17 mouse cellular contexts compared by ENCODE assay signal in the genomic region with DNA sequence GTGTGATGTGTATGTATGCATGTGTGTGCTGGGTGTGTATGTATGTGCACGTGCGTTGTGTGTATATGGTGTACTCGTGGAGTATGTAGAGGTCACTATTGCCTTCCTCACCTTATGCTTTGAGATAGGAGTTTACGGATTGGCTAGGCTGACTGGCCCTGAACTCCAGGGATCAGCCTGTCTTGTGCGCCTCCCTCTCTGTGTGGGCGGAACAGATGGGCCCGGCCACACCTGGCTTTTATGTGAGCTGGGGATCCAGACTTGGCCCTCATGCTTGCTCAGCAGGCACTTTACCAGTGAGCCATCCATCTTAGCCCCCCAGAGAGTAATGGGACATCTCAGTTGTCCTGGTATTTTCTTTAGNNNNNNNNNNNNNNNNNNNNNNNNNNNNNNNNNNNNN. TPM values are rescaled to one million over a fixed set of nuclear protein-coding genes. Genes with fewer than 3 reads are reported as not detected.
DNase-seq lines count a peak whose midpoint lies in the region; ATAC-seq and TF ChIP-seq lines count a peak whose summit lies in the region.
"Had no signal": no experiment of that assay in that cellular context is flagged by ENCODE, and none has a peak within 500 bp of the region (broad histone marks: within the 10 kb centered on the region; RNA-seq: fewer than 3 reads in every experiment).

No protein-coding gene starts in this region.

- no peak overlapping the region for H3K9ac ChIP-seq in forebrain, embryonic 14.5 days (ENCODE audit: low read length)
- H3K9ac ChIP-seq in forebrain, embryonic 11.5 days (ENCODE audit: low read length) = no peak overlapping the region
- H3K9ac ChIP-seq in liver, embryonic 13.5 days = no peak overlapping the region
- no peak overlapping the region for H3K9ac ChIP-seq in embryonic facial prominence, embryonic 12.5 days
- no peak overlapping the region; the same call in 1 of the 2 replicates for H3K9ac ChIP-seq in liver, postnatal 0 days (replicated peaks)
- H3K9ac ChIP-seq in kidney, embryonic 14.5 days (ENCODE audit: low read depth, low read length) = no peak overlapping the region
- H3K9ac ChIP-seq: forebrain, embryonic 15.5 days; heart, embryonic 13.5 days had no signal

- H3K4me2 ChIP-seq in forebrain, embryonic 14.5 days (ENCODE audit: low read length) = no peak overlapping the region
- H3K4me2 ChIP-seq in forebrain, embryonic 11.5 days (ENCODE audit: low read depth, low read length, severe bottlenecking) = no peak overlapping the region
- no peak overlapping the region for H3K4me2 ChIP-seq in liver, embryonic 13.5 days
- H3K4me2 ChIP-seq in embryonic facial prominence, embryonic 12.5 days (replicated peaks) = no peak overlapping the region
- H3K4me2 ChIP-seq in liver, postnatal 0 days (ENCODE audit: low read depth, low read length) = no peak overlapping the region
- no peak overlapping the region for H3K4me2 ChIP-seq in kidney, embryonic 14.5 days (replicated peaks; ENCODE audit: low read depth, low read length)
- H3K4me2 ChIP-seq: forebrain, embryonic 15.5 days; heart, embryonic 13.5 days had no signal

- H3K27me3 ChIP-seq in forebrain, embryonic 14.5 days (replicated peaks; ENCODE audit: control insufficient read depth, insufficient read depth, low read length) = no peaks in the 10 kb centered on the region
- H3K27me3 ChIP-seq in forebrain, embryonic 11.5 days (ENCODE audit: control insufficient read depth, insufficient read depth, low read length) = no peaks in the 10 kb centered on the region
- no peaks in the 10 kb centered on the region for H3K27me3 ChIP-seq in liver, embryonic 13.5 days
- no peaks in the 10 kb centered on the region for H3K27me3 ChIP-seq in embryonic facial prominence, embryonic 12.5 days
- H3K27me3 ChIP-seq in liver, postnatal 0 days (ENCODE audit: insufficient read depth, low read length) = no peaks in the 10 kb centered on the region
- H3K27me3 ChIP-seq in kidney, embryonic 14.5 days (ENCODE audit: control insufficient read depth, insufficient read depth, low read length) = no peaks in the 10 kb centered on the region
- H3K27me3 ChIP-seq: forebrain, embryonic 15.5 days had no signal

- TF ChIP-seq CTCF in liver, postnatal 0 days (IDR thresholded peaks at IDR 0.05; ENCODE audit: low read depth) = no peak

- H3K36me3 ChIP-seq in forebrain, embryonic 14.5 days (ENCODE audit: control insufficient read depth, insufficient read depth, low read length) = 0 out of 2 replicates have a peak, but pooled peaks cover 3% of the 10 kb centered on the region
- H3K36me3 ChIP-seq in forebrain, embryonic 11.5 days (ENCODE audit: control insufficient read depth, insufficient read depth, low read length) = no peaks in the 10 kb centered on the region
- no peaks in the 10 kb centered on the region for H3K36me3 ChIP-seq in liver, embryonic 13.5 days
- H3K36me3 ChIP-seq in embryonic facial prominence, embryonic 12.5 days = no peaks in the 10 kb centered on the region
- H3K36me3 ChIP-seq in liver, postnatal 0 days (replicated peaks; ENCODE audit: insufficient read depth, low read length) = no peaks in the 10 kb centered on the region; the same call in 1 of the 2 replicates
- H3K36me3 ChIP-seq in kidney, embryonic 14.5 days (ENCODE audit: control insufficient read depth, insufficient read depth, low read length) = no peaks in the 10 kb centered on the region; the same call in 1 of the 2 replicates
- H3K36me3 ChIP-seq: forebrain, embryonic 15.5 days; heart, embryonic 13.5 days had no signal

- H3K4me3 ChIP-seq in forebrain, embryonic 14.5 days (ENCODE audit: low read depth, low read length) = no peak overlapping the region
- H3K4me3 ChIP-seq in forebrain, embryonic 11.5 days (ENCODE audit: low read depth, low read length) = no peak overlapping the region
- H3K4me3 ChIP-seq in liver, embryonic 13.5 days (replicated peaks) = no peak overlapping the region
- H3K4me3 ChIP-seq in embryonic facial prominence, embryonic 12.5 days = no peak overlapping the region
- no peak overlapping the region for H3K4me3 ChIP-seq in liver, postnatal 0 days (ENCODE audit: low read depth, low read length)
- H3K4me3 ChIP-seq in kidney, embryonic 14.5 days (ENCODE audit: low read length) = no peak overlapping the region
- H3K4me3 ChIP-seq: forebrain, embryonic 15.5 days; heart, embryonic 13.5 days had no signal

- no peak for DNase-seq in forebrain, embryonic 14.5 days (ENCODE audit: low spot score)
- DNase-seq in forebrain, embryonic 11.5 days (ENCODE audit: low spot score) = no peak
- no peak for DNase-seq in liver, embryonic 13.5 days
- DNase-seq in liver = no peak
- DNase-seq in liver, postnatal 0 days = no peak
- DNase-seq: adrenal gland, postnatal 10 days; cerebellum, adult 11 months; cerebellum, adult 8-10 months; cerebellum, postnatal 14 days; embryo, embryonic 11 days; gastrocnemius, postnatal 36 days; heart, adult 11 months; heart, postnatal 36 days had no signal

- H3K4me1 ChIP-seq in forebrain, embryonic 14.5 days (ENCODE audit: control insufficient read depth, insufficient read depth, low read length) = peaks cover 1% of the 10 kb centered on the region
- H3K4me1 ChIP-seq in forebrain, embryonic 11.5 days (replicated peaks; ENCODE audit: control insufficient read depth, insufficient read depth, low read length) = peaks cover 6% of the 10 kb centered on the region; the same call in 1 of the 2 replicates
- peaks cover 56% of the 10 kb centered on the region for H3K4me1 ChIP-seq in liver, embryonic 13.5 days (replicated peaks)
- H3K4me1 ChIP-seq in embryonic facial prominence, embryonic 12.5 days = peaks cover 14% of the 10 kb centered on the region; the same call in 1 of the 2 replicates
- H3K4me1 ChIP-seq in liver, postnatal 0 days (ENCODE audit: insufficient read depth) = peaks cover 16% of the 10 kb centered on the region
- peaks cover 17% of the 10 kb centered on the region; the same call in 1 of the 2 replicates for H3K4me1 ChIP-seq in kidney, embryonic 14.5 days (ENCODE audit: control insufficient read depth, insufficient read depth, low read length)

- no peak overlapping the region for H3K27ac ChIP-seq in forebrain, embryonic 14.5 days (ENCODE audit: low read depth, low read length)
- no peak overlapping the region for H3K27ac ChIP-seq in forebrain, embryonic 11.5 days (ENCODE audit: low read depth, low read length)
- H3K27ac ChIP-seq in liver, embryonic 13.5 days = no peak overlapping the region
- no peak overlapping the region for H3K27ac ChIP-seq in embryonic facial prominence, embryonic 12.5 days
- 0 out of 2 replicates have a peak overlapping the region, but pooled peaks have one; percentile 8 for H3K27ac ChIP-seq in liver, postnatal 0 days (ENCODE audit: low read depth)
- H3K27ac ChIP-seq in kidney, embryonic 14.5 days (ENCODE audit: low read depth, low read length) = no peak overlapping the region
- H3K27ac ChIP-seq: forebrain, embryonic 15.5 days; heart, embryonic 13.5 days had no signal

- ATAC-seq in forebrain, embryonic 14.5 days = peak; percentile 25; the same call in 1 of the 2 replicates
- ATAC-seq in forebrain, embryonic 11.5 days (replicated peaks; ENCODE audit: low FRiP score) = no peak
- ATAC-seq in liver, embryonic 13.5 days (ENCODE audit: low read depth) = peak; percentile 30; the same call in 1 of the 2 replicates
- ATAC-seq in embryonic facial prominence, embryonic 12.5 days (ENCODE audit: insufficient number of reproducible peaks, insufficient read depth, low FRiP score, low TSS enrichment) = 0 out of 2 replicates have a peak, but pooled peaks have one; percentile 2
- no peak for ATAC-seq in liver, postnatal 0 days
- ATAC-seq in kidney, embryonic 14.5 days (ENCODE audit: low FRiP score, low TSS enrichment) = no peak
- ATAC-seq: forebrain, embryonic 15.5 days had no signal

- TF ChIP-seq EP300 in liver, postnatal 0 days (IDR thresholded peaks at IDR 0.05; ENCODE audit: low read depth) = no peak

- 97% methylated on average over 7 of the region's 7 CpGs for WGBS in forebrain, embryonic 14.5 days
- WGBS in forebrain, embryonic 11.5 days = 93% methylated on average over 7 of the region's 7 CpGs
- WGBS in liver, embryonic 13.5 days (ENCODE audit: insufficient replicate concordance) = 77% methylated on average over 7 of the region's 7 CpGs
- WGBS in embryonic facial prominence, embryonic 12.5 days = 92% methylated on average over 7 of the region's 7 CpGs
- 70% methylated on average over 7 of the region's 7 CpGs for WGBS in liver, postnatal 0 days (ENCODE audit: insufficient replicate concordance)
- WGBS in kidney, embryonic 14.5 days = 83% methylated on average over 7 of the region's 7 CpGs

- no peaks in the 10 kb centered on the region for H3K9me3 ChIP-seq in forebrain, embryonic 14.5 days (replicated peaks; ENCODE audit: control insufficient read depth, low read length)
- H3K9me3 ChIP-seq in forebrain, embryonic 11.5 days (ENCODE audit: control insufficient read depth, low read length) = no peaks in the 10 kb centered on the region
- H3K9me3 ChIP-seq in liver, embryonic 13.5 days (replicated peaks) = no peaks in the 10 kb centered on the region
- no peaks in the 10 kb centered on the region for H3K9me3 ChIP-seq in embryonic facial prominence, embryonic 12.5 days
- H3K9me3 ChIP-seq in liver, postnatal 0 days (ENCODE audit: low read length) = no peaks in the 10 kb centered on the region
- no peaks in the 10 kb centered on the region for H3K9me3 ChIP-seq in kidney, embryonic 14.5 days (ENCODE audit: control insufficient read depth, low read length)
- H3K9me3 ChIP-seq: forebrain, embryonic 15.5 days; heart, embryonic 13.5 days had no signal

RNA-seq across cellular contexts. Expression of gene Lrrc8d, which starts 10.7 kb away (rescaled TPM):
- 23.3 and 31.7 TPM in 2 replicates for polyA plus RNA-seq in forebrain, embryonic 14.5 days (2014; fragmentation: Nextera tagmentation; extraction: Ambion mirVana)
- 26.8 and 28.9 TPM in 2 replicates for polyA plus RNA-seq in forebrain, embryonic 11.5 days (2014; fragmentation: Nextera tagmentation; extraction: Ambion mirVana)
- polyA plus RNA-seq in liver, embryonic 13.5 days (2015; fragmentation: Nextera tagmentation; extraction: Ambion mirVana) = 9.4 and 11.4 TPM in 2 replicates
- 24.5 and 26.5 TPM in 2 replicates for polyA plus RNA-seq in embryonic facial prominence, embryonic 12.5 days (2016; fragmentation: Nextera tagmentation; extraction: Ambion mirVana)
- polyA plus RNA-seq in liver, postnatal 0 days (2015; fragmentation: Nextera tagmentation; extraction: Ambion mirVana) = 11.6 TPM in 2 replicates
- polyA plus RNA-seq in kidney, embryonic 14.5 days (2014; fragmentation: Nextera tagmentation; extraction: Ambion mirVana) = 22.7 and 42.1 TPM in 2 replicates

Comparison
In these comparisons a context has a peak if more than half of its experiments do, and no peak if none do; other contexts are left out.
1. ATAC-seq: peak in forebrain, embryonic 14.5 days (single experiment), liver, embryonic 13.5 days (single experiment) and embryonic facial prominence, embryonic 12.5 days (single experiment); none in forebrain, embryonic 11.5 days (single experiment), liver, postnatal 0 days (single experiment) and kidney, embryonic 14.5 days (single experiment).